Mouse (Mus musculus): Measurements from ENCODE around the gene Dab1. TPM values are rescaled to one million over a fixed set of nuclear protein-coding genes. Genes with fewer than 3 reads are reported as not detected.

Gene Dab1
- polyA plus RNA-seq, 1 experiment, result 1.1 TPM

DNA sequence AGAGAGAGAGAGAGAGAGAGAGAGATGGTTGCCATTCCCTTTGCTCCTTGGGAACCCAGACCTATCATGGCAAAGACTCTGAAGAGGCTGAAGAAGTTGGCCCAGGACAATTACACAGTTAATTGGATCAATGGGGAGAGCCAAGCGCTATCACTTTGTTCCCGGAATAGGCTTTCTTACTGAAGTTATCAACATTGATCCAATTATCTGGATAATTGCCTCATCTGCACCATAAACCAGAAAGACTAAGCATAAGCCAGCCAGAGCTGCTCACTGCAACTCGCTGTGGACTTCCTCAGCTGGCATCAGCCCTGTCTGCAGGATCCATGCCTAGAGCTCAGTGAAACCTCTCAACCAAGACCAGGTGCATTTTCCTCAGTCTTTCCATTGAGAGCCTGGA is 1156.4 kb downstream of the Dab1 start:
- Histone ChIP-seq H3K27ac (ENCODE audit: control insufficient read depth, insufficient read depth, low read depth, low read length) (no peak overlapping the region), H3K4me3 (ENCODE audit: control insufficient read depth, low read depth, low read length) (no peak overlapping the region), H3K27me3 (ENCODE audit: control insufficient read depth, insufficient read depth, low read length) (no peaks in the 10 kb centered on the region), H3K4me1 (ENCODE audit: control insufficient read depth, insufficient read depth, low read length) (no peaks in the 10 kb centered on the region), H3K36me3 (ENCODE audit: control insufficient read depth, insufficient read depth, low read length) (no peaks in the 10 kb centered on the region)
- no peak for TF ChIP-seq CTCF (IDR thresholded peaks at IDR 0.05; ENCODE audit: control insufficient read depth, insufficient read depth, insufficient replicate concordance, low read depth, low read length)
- no peak for TF ChIP-seq POLR2A (IDR thresholded peaks at IDR 0.05; ENCODE audit: control insufficient read depth, low read depth, low read length)

GRCm38 (mm10) chr4:104779460-104779859 is 1160.3 kb downstream of the Dab1 start:
- no peak for TF ChIP-seq POLR2A (IDR thresholded peaks at IDR 0.05; ENCODE audit: control insufficient read depth, low read depth, low read length)
- TF ChIP-seq CTCF (IDR thresholded peaks at IDR 0.05; ENCODE audit: control insufficient read depth, insufficient read depth, insufficient replicate concordance, low read depth, low read length), result no peak
- Histone ChIP-seq H3K27ac (ENCODE audit: control insufficient read depth, insufficient read depth, low read depth, low read length) (no peak overlapping the region), H3K27me3 (ENCODE audit: control insufficient read depth, insufficient read depth, low read length) (no peaks in the 10 kb centered on the region), H3K36me3 (ENCODE audit: control insufficient read depth, insufficient read depth, low read length) (no peaks in the 10 kb centered on the region), H3K4me1 (ENCODE audit: control insufficient read depth, insufficient read depth, low read length) (no peaks in the 10 kb centered on the region), H3K4me3 (ENCODE audit: control insufficient read depth, low read depth, low read length) (no peak overlapping the region)

DNA sequence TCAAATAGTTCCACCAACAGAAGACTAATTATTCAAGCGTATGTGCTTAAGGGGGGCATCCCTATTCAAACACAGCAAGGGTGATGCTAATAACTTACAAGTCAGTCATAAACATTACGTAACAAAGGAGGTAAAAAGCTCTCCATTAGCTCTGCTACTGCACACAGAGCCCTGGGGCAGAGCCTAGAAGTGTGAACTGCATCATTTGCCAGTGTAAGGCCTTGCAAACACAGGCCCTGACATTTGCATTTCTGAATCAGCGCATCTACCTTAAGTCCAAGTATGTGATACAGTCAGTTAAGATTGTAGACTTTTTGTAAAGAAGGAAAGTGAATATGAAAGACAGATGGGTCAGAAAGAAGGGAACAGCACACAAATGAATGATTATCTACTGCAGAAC is 1162.3 kb downstream of the Dab1 start:
- Histone ChIP-seq H3K36me3 (ENCODE audit: control insufficient read depth, insufficient read depth, low read length) (no peaks in the 10 kb centered on the region), H3K4me3 (ENCODE audit: control insufficient read depth, low read depth, low read length) (no peak overlapping the region), H3K27me3 (ENCODE audit: control insufficient read depth, insufficient read depth, low read length) (no peaks in the 10 kb centered on the region), H3K27ac (ENCODE audit: control insufficient read depth, insufficient read depth, low read depth, low read length) (no peak overlapping the region), H3K4me1 (ENCODE audit: control insufficient read depth, insufficient read depth, low read length) (no peaks in the 10 kb centered on the region)
- TF ChIP-seq CTCF (IDR thresholded peaks at IDR 0.05; ENCODE audit: control insufficient read depth, insufficient read depth, insufficient replicate concordance, low read depth, low read length) (no peak), POLR2A (IDR thresholded peaks at IDR 0.05; ENCODE audit: control insufficient read depth, low read depth, low read length) (no peak)

GRCm38 (mm10) chr4:104782346-104782745 is 1163.2 kb downstream of the Dab1 start:
- no peaks in the 10 kb centered on the region for H3K4me1 ChIP-seq (ENCODE audit: control insufficient read depth, insufficient read depth, low read length)
- no peak overlapping the region for H3K4me3 ChIP-seq (ENCODE audit: control insufficient read depth, low read depth, low read length)
- no peak overlapping the region for H3K27ac ChIP-seq (ENCODE audit: control insufficient read depth, insufficient read depth, low read depth, low read length)
- H3K27me3 ChIP-seq (ENCODE audit: control insufficient read depth, insufficient read depth, low read length), result no peaks in the 10 kb centered on the region
- TF ChIP-seq CTCF (IDR thresholded peaks at IDR 0.05; ENCODE audit: control insufficient read depth, insufficient read depth, insufficient replicate concordance, low read depth, low read length), result no peak
- TF ChIP-seq POLR2A (IDR thresholded peaks at IDR 0.05; ENCODE audit: control insufficient read depth, low read depth, low read length), result no peak
- no peaks in the 10 kb centered on the region for H3K36me3 ChIP-seq (ENCODE audit: control insufficient read depth, insufficient read depth, low read length)

- no peak overlapping the region for H3K4me3 ChIP-seq (ENCODE audit: control insufficient read depth, low read depth, low read length)
- H3K27ac ChIP-seq (ENCODE audit: control insufficient read depth, insufficient read depth, low read depth, low read length), result no peak overlapping the region
- H3K36me3 ChIP-seq (ENCODE audit: control insufficient read depth, insufficient read depth, low read length), result no peaks in the 10 kb centered on the region
- no peaks in the 10 kb centered on the region for H3K4me1 ChIP-seq (ENCODE audit: control insufficient read depth, insufficient read depth, low read length)
- no peaks in the 10 kb centered on the region for H3K27me3 ChIP-seq (ENCODE audit: control insufficient read depth, insufficient read depth, low read length)
- TF ChIP-seq POLR2A (IDR thresholded peaks at IDR 0.05; ENCODE audit: control insufficient read depth, low read depth, low read length) (no peak), CTCF (IDR thresholded peaks at IDR 0.05; ENCODE audit: control insufficient read depth, insufficient read depth, insufficient replicate concordance, low read depth, low read length) (no peak)
Measured at GRCm38 (mm10) chr4:104792111-104792510, 1173.0 kb downstream of the Dab1 start.
